Mouse (Mus musculus): ENCODE results near the gene Mbnl3. TPM values are rescaled to one million over a fixed set of nuclear protein-coding genes. Genes with fewer than 3 reads are reported as not detected.

The Mbnl3 gene
- polyA plus RNA-seq, 1 experiment from 2014 or later: 9.3 TPM

GRCm38 (mm10) chrX:51167976-51168375, 38.4 kb downstream of the Mbnl3 start:
- Histone ChIP-seq H3K27ac (ENCODE audit: low read length) (no peak overlapping the region), H3K4me2 (ENCODE audit: low read depth, low read length) (no peak overlapping the region), H3K36me3 (ENCODE audit: control insufficient read depth, insufficient read depth, low read length) (no peaks in the 10 kb centered on the region), H3K4me3 (replicated peaks; ENCODE audit: low read length) (no peak overlapping the region), H3K9me3 (replicated peaks; ENCODE audit: control insufficient read depth, low read length) (no peaks in the 10 kb centered on the region), H3K27me3 (ENCODE audit: control insufficient read depth, insufficient read depth, low read length) (no peaks in the 10 kb centered on the region), H3K9ac (ENCODE audit: low read length) (no peak overlapping the region), H3K4me1 (ENCODE audit: control insufficient read depth, insufficient read depth, low read length) (no peaks in the 10 kb centered on the region)
- ATAC-seq (ENCODE audit: insufficient read depth, low FRiP score): no peak
- 83% methylated on average over 3 of the region's 3 CpGs for WGBS

GRCm38 (mm10) chrX:51164766-51165165, 41.6 kb downstream of the Mbnl3 start:
- no peak overlapping the region for H3K4me3 ChIP-seq (replicated peaks; ENCODE audit: low read length)
- no peak overlapping the region for H3K9ac ChIP-seq (ENCODE audit: low read length)
- no peak overlapping the region for H3K27ac ChIP-seq (ENCODE audit: low read length)
- H3K27me3 ChIP-seq (ENCODE audit: control insufficient read depth, insufficient read depth, low read length): no peaks in the 10 kb centered on the region
- no peaks in the 10 kb centered on the region for H3K36me3 ChIP-seq (ENCODE audit: control insufficient read depth, insufficient read depth, low read length)
- no peaks in the 10 kb centered on the region for H3K4me1 ChIP-seq (ENCODE audit: control insufficient read depth, insufficient read depth, low read length)
- ATAC-seq (ENCODE audit: insufficient read depth, low FRiP score): no peak
- WGBS: 55% methylated on average over 5 of the region's 5 CpGs
- H3K4me2 ChIP-seq (ENCODE audit: low read depth, low read length): no peak overlapping the region
- no peaks in the 10 kb centered on the region for H3K9me3 ChIP-seq (replicated peaks; ENCODE audit: control insufficient read depth, low read length)

DNA sequence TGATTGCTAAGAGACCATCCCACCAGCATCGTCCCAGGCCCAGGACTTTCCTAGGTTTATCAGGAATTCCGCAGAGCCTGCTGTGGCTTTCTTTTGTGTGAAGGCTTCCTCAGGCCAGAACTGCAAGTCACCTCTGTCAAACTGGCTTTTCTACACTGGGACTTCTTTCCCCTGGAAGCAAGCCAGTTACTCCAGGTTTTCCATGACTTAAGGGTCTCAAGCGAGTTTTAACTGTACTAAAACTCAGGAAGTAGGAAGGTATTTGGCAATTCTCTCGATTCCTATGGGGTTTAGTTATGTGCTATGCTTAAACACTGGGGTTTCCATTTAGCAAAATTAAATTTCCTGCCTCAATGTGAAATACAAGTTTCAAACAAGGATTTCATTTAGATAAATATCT, 57.9 kb downstream of the Mbnl3 start:
- WGBS: 55% methylated on average over 4 of the region's 4 CpGs
- no peaks in the 10 kb centered on the region; the same call in 1 of the 2 replicates for H3K27me3 ChIP-seq (ENCODE audit: control insufficient read depth, insufficient read depth, low read length)
- H3K9me3 ChIP-seq (replicated peaks; ENCODE audit: control insufficient read depth, low read length): no peaks in the 10 kb centered on the region
- H3K4me1 ChIP-seq (ENCODE audit: control insufficient read depth, insufficient read depth, low read length): no peaks in the 10 kb centered on the region
- H3K9ac ChIP-seq (ENCODE audit: low read length): no peak overlapping the region
- no peaks in the 10 kb centered on the region for H3K36me3 ChIP-seq (ENCODE audit: control insufficient read depth, insufficient read depth, low read length)
- no peak for ATAC-seq (ENCODE audit: insufficient read depth, low FRiP score)
- no peak overlapping the region for H3K4me2 ChIP-seq (ENCODE audit: low read depth, low read length)
- no peak overlapping the region for H3K27ac ChIP-seq (ENCODE audit: low read length)
- H3K4me3 ChIP-seq (replicated peaks; ENCODE audit: low read length): no peak overlapping the region

GRCm38 (mm10) chrX:51146351-51146750, 60.0 kb downstream of the Mbnl3 start:
- no peak overlapping the region for H3K4me3 ChIP-seq (replicated peaks; ENCODE audit: low read length)
- no peaks in the 10 kb centered on the region for H3K4me1 ChIP-seq (ENCODE audit: control insufficient read depth, insufficient read depth, low read length)
- WGBS: 35% methylated on average over 4 of the region's 4 CpGs
- H3K9ac ChIP-seq (ENCODE audit: low read length): no peak overlapping the region
- no peaks in the 10 kb centered on the region for H3K9me3 ChIP-seq (replicated peaks; ENCODE audit: control insufficient read depth, low read length)
- no peaks in the 10 kb centered on the region for H3K27me3 ChIP-seq (ENCODE audit: control insufficient read depth, insufficient read depth, low read length)
- no peak overlapping the region for H3K27ac ChIP-seq (ENCODE audit: low read length)
- no peaks in the 10 kb centered on the region for H3K36me3 ChIP-seq (ENCODE audit: control insufficient read depth, insufficient read depth, low read length)
- no peak for ATAC-seq (ENCODE audit: insufficient read depth, low FRiP score)
- H3K4me2 ChIP-seq (ENCODE audit: low read depth, low read length): no peak overlapping the region

- no peak overlapping the region for H3K4me3 ChIP-seq (replicated peaks; ENCODE audit: low read length)
- H3K27ac ChIP-seq (ENCODE audit: low read length): no peak overlapping the region
- H3K9me3 ChIP-seq (replicated peaks; ENCODE audit: control insufficient read depth, low read length): no peaks in the 10 kb centered on the region
- no peak for ATAC-seq (ENCODE audit: insufficient read depth, low FRiP score)
- no peaks in the 10 kb centered on the region for H3K4me1 ChIP-seq (ENCODE audit: control insufficient read depth, insufficient read depth, low read length)
- no peaks in the 10 kb centered on the region for H3K36me3 ChIP-seq (ENCODE audit: control insufficient read depth, insufficient read depth, low read length)
- H3K9ac ChIP-seq (ENCODE audit: low read length): no peak overlapping the region
- 30% methylated on average over 3 of the region's 3 CpGs for WGBS
- no peak overlapping the region for H3K4me2 ChIP-seq (ENCODE audit: low read depth, low read length)
- no peaks in the 10 kb centered on the region for H3K27me3 ChIP-seq (ENCODE audit: control insufficient read depth, insufficient read depth, low read length)
Measured at GRCm38 (mm10) chrX:51140055-51140454, 66.3 kb downstream of the Mbnl3 start.

GRCm38 (mm10) chrX:51131325-51131724, 75.0 kb downstream of the Mbnl3 start:
- no peaks in the 10 kb centered on the region for H3K4me1 ChIP-seq (ENCODE audit: control insufficient read depth, insufficient read depth, low read length)
- no peak overlapping the region for H3K9ac ChIP-seq (ENCODE audit: low read length)
- H3K4me2 ChIP-seq (ENCODE audit: low read depth, low read length): no peak overlapping the region
- WGBS: 67% methylated on average over 3 of the region's 3 CpGs
- ATAC-seq (ENCODE audit: insufficient read depth, low FRiP score): no peak
- no peaks in the 10 kb centered on the region for H3K27me3 ChIP-seq (ENCODE audit: control insufficient read depth, insufficient read depth, low read length)
- H3K4me3 ChIP-seq (replicated peaks; ENCODE audit: low read length): no peak overlapping the region
- H3K27ac ChIP-seq (ENCODE audit: low read length): no peak overlapping the region
- no peaks in the 10 kb centered on the region for H3K9me3 ChIP-seq (replicated peaks; ENCODE audit: control insufficient read depth, low read length)
- H3K36me3 ChIP-seq (ENCODE audit: control insufficient read depth, insufficient read depth, low read length): no peaks in the 10 kb centered on the region

DNA sequence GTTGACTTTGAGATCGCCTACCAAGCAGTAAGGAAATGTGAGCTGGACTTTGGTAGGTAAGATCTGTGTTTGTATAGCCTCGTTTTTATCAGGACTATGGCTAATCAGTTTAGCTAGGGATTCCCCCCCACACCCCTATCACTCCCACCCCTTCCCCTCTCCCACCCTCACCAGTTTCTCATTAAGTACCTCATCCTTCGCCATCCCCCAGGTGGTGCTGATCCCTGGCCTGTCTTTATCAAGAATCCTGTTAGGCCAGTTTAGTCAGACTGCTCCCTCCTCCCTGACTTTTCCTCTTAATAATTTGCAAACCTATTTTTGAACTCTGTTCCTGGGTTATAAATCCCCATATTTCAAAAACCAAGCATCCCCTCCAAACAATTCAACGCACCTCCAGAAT, 103.6 kb downstream of the Mbnl3 start:
- ATAC-seq (ENCODE audit: insufficient read depth, low FRiP score): no peak
- 43% methylated on average over 4 of the region's 4 CpGs for WGBS
- Histone ChIP-seq H3K9ac (ENCODE audit: low read length) (no peak overlapping the region), H3K4me1 (ENCODE audit: control insufficient read depth, insufficient read depth, low read length) (no peaks in the 10 kb centered on the region), H3K4me3 (replicated peaks; ENCODE audit: low read length) (no peak overlapping the region), H3K36me3 (ENCODE audit: control insufficient read depth, insufficient read depth, low read length) (no peaks in the 10 kb centered on the region), H3K4me2 (ENCODE audit: low read depth, low read length) (no peak overlapping the region), H3K9me3 (replicated peaks; ENCODE audit: control insufficient read depth, low read length) (no peaks in the 10 kb centered on the region), H3K27ac (ENCODE audit: low read length) (no peak overlapping the region), H3K27me3 (ENCODE audit: control insufficient read depth, insufficient read depth, low read length) (no peaks in the 10 kb centered on the region)

DNA sequence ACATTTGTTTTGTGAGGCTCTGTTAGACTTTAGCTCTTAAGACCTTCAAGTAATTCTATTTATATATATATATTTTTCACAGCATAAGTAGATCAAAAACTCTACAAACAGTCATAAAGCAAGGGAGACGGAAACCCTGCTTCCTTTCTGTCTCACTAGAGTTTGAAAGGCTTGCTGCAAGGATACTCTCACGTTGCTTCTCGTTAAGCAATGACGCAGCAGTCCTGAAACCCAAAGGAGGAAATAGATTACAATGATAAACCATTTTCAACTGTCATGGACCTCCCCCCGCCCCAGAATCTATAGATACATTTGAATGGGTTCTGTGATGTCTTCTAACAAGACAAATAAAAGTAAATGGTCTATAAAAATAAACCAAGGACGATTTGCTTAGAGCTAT, 121.4 kb downstream of the Mbnl3 start:
- Histone ChIP-seq H3K4me1 (ENCODE audit: control insufficient read depth, insufficient read depth, low read length) (no peaks in the 10 kb centered on the region), H3K9me3 (replicated peaks; ENCODE audit: control insufficient read depth, low read length) (no peaks in the 10 kb centered on the region), H3K27me3 (ENCODE audit: control insufficient read depth, insufficient read depth, low read length) (no peaks in the 10 kb centered on the region; the same call in 1 of the 2 replicates), H3K4me2 (ENCODE audit: low read depth, low read length) (no peak overlapping the region), H3K9ac (ENCODE audit: low read length) (no peak overlapping the region), H3K36me3 (ENCODE audit: control insufficient read depth, insufficient read depth, low read length) (no peaks in the 10 kb centered on the region), H3K27ac (ENCODE audit: low read length) (no peak overlapping the region), H3K4me3 (replicated peaks; ENCODE audit: low read length) (no peak overlapping the region)
- WGBS: 77% methylated on average over 6 of the region's 6 CpGs
- ATAC-seq (ENCODE audit: insufficient read depth, low FRiP score): no peak

- ATAC-seq (ENCODE audit: insufficient read depth, low FRiP score): no peak
- 59% methylated on average over 1 of the region's 1 CpGs for whole genome bisulfite sequencing
- no peak overlapping the region for H3K4me2 ChIP-seq (ENCODE audit: low read depth, low read length)
Measured at GRCm38 (mm10) chrX:51084211-51084610, 122.1 kb downstream of the Mbnl3 start.

DNA sequence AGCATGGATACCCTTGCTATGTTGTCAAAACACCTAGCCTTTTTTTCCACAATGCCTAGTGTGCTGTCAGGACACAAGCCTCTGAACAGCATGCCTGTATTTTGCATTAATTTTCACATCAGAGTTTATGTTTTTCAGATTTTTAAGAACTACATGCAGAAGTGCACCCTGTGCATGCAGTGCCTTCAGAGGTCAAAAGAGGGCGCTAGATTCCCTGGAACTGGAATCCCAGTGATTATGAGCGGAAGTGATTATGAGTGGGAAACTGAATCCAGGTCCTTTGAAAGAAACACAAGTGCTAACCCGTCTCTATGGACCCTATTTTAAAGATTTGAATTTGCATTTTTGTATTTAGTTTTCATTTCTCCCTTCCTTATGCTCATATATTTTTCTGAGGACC, 129.6 kb downstream of the Mbnl3 start:
- 43% methylated on average over 3 of the region's 3 CpGs for WGBS
- Histone ChIP-seq H3K4me3 (replicated peaks; ENCODE audit: low read length) (no peak overlapping the region), H3K27ac (ENCODE audit: low read length) (no peak overlapping the region), H3K4me1 (ENCODE audit: control insufficient read depth, insufficient read depth, low read length) (no peaks in the 10 kb centered on the region), H3K36me3 (ENCODE audit: control insufficient read depth, insufficient read depth, low read length) (no peaks in the 10 kb centered on the region), H3K9me3 (replicated peaks; ENCODE audit: control insufficient read depth, low read length) (no peaks in the 10 kb centered on the region), H3K27me3 (ENCODE audit: control insufficient read depth, insufficient read depth, low read length) (no peaks in the 10 kb centered on the region; the same call in 1 of the 2 replicates), H3K9ac (ENCODE audit: low read length) (no peak overlapping the region), H3K4me2 (ENCODE audit: low read depth, low read length) (no peak overlapping the region)
- no peak for ATAC-seq (ENCODE audit: insufficient read depth, low FRiP score)

More at GRCm38 (mm10) chrX:51084211-51084610, 122.1 kb downstream of the Mbnl3 start:
- Histone ChIP-seq H3K27ac (ENCODE audit: low read length) (no peak overlapping the region), H3K36me3 (ENCODE audit: control insufficient read depth, insufficient read depth, low read length) (no peaks in the 10 kb centered on the region), H3K27me3 (ENCODE audit: control insufficient read depth, insufficient read depth, low read length) (no peaks in the 10 kb centered on the region; the same call in 1 of the 2 replicates), H3K9me3 (replicated peaks; ENCODE audit: control insufficient read depth, low read length) (no peaks in the 10 kb centered on the region), H3K4me1 (ENCODE audit: control insufficient read depth, insufficient read depth, low read length) (no peaks in the 10 kb centered on the region), H3K4me3 (replicated peaks; ENCODE audit: low read length) (no peak overlapping the region), H3K9ac (ENCODE audit: low read length) (no peak overlapping the region)
